Mouse (Mus musculus): ENCODE data around the gene Camk1g. TPM values are rescaled to one million over a fixed set of nuclear protein-coding genes. Genes with fewer than 3 reads are reported as not detected.
A peak's percentile ranks its signal among the peaks of the same experiment; 100 is the strongest.

The Camk1g gene
- polyA plus RNA-seq, 1 experiment from 2014 or later = 7.4 TPM

- Histone ChIP-seq H3K9me3 (no peaks in the 10 kb centered on the region), H3K9ac (no peak overlapping the region), H3K27me3 (peaks cover 5% of the 10 kb centered on the region; the same call in 1 of the 2 replicates), H3K4me3 (no peak overlapping the region), H3K4me2 (no peak overlapping the region), H3K4me1 (peaks cover 15% of the 10 kb centered on the region), H3K27ac (no peak overlapping the region), H3K36me3 (no peaks in the 10 kb centered on the region)
- no peak for ATAC-seq (ENCODE audit: insufficient number of reproducible peaks, low FRiP score, low TSS enrichment, low read depth)
- 66% methylated on average over 12 of the region's 12 CpGs for WGBS
These were observed 19.9 kb upstream of the Camk1g start for GRCm38 (mm10) chr1:193390004-193390403.

GRCm38 (mm10) chr1:193389505-193389904 is 19.4 kb upstream of the Camk1g start:
- Histone ChIP-seq H3K27me3 (peaks cover 5% of the 10 kb centered on the region; the same call in 1 of the 2 replicates), H3K27ac (no peak overlapping the region), H3K4me1 (peaks cover 15% of the 10 kb centered on the region), H3K36me3 (no peaks in the 10 kb centered on the region), H3K4me2 (no peak overlapping the region), H3K4me3 (no peak overlapping the region), H3K9ac (no peak overlapping the region), H3K9me3 (no peaks in the 10 kb centered on the region)
- 17% methylated on average over 3 of the region's 3 CpGs for WGBS
- ATAC-seq (ENCODE audit: insufficient number of reproducible peaks, low FRiP score, low TSS enrichment, low read depth) = no peak

GRCm38 (mm10) chr1:193387241-193387640 is 17.1 kb upstream of the Camk1g start:
- H3K36me3 ChIP-seq = no peaks in the 10 kb centered on the region
- peaks cover 20% of the 10 kb centered on the region for H3K4me1 ChIP-seq
- no peak overlapping the region for H3K4me2 ChIP-seq
- ATAC-seq (ENCODE audit: insufficient number of reproducible peaks, low FRiP score, low TSS enrichment, low read depth) = no peak
- H3K4me3 ChIP-seq = no peak overlapping the region
- H3K27me3 ChIP-seq = peaks cover 5% of the 10 kb centered on the region; the same call in 1 of the 2 replicates
- H3K9me3 ChIP-seq = no peaks in the 10 kb centered on the region
- no peak overlapping the region for H3K27ac ChIP-seq
- 51% methylated on average over 2 of the region's 2 CpGs for WGBS
- no peak overlapping the region for H3K9ac ChIP-seq

- Histone ChIP-seq H3K4me1 (peaks cover 28% of the 10 kb centered on the region), H3K9ac (no peak overlapping the region), H3K36me3 (no peaks in the 10 kb centered on the region), H3K9me3 (no peaks in the 10 kb centered on the region), H3K4me2 (no peak overlapping the region), H3K27me3 (peaks cover 5% of the 10 kb centered on the region; the same call in 1 of the 2 replicates), H3K27ac (no peak overlapping the region), H3K4me3 (no peak overlapping the region)
- ATAC-seq (ENCODE audit: insufficient number of reproducible peaks, low FRiP score, low TSS enrichment, low read depth) = no peak
- WGBS = 0% methylated on average over 5 of the region's 5 CpGs
These were observed 16.0 kb upstream of the Camk1g start for GRCm38 (mm10) chr1:193386136-193386535.

- Histone ChIP-seq H3K9me3 (no peaks in the 10 kb centered on the region), H3K27me3 (no peaks in the 10 kb centered on the region), H3K36me3 (no peaks in the 10 kb centered on the region), H3K4me1 (peaks cover 25% of the 10 kb centered on the region), H3K9ac (no peak overlapping the region), H3K27ac (peak overlapping the region; percentile 77; the same call in 1 of the 2 replicates), H3K4me2 (peak overlapping the region; percentile 55), H3K4me3 (peak overlapping the region; percentile 33)
- WGBS = 6% methylated on average over 8 of the region's 8 CpGs
- ATAC-seq (ENCODE audit: insufficient number of reproducible peaks, low FRiP score, low TSS enrichment, low read depth) = no peak
These were observed 12.9 kb upstream of the Camk1g start for GRCm38 (mm10) chr1:193382841-193383462.

- no peaks in the 10 kb centered on the region for H3K9me3 ChIP-seq
- ATAC-seq (ENCODE audit: insufficient number of reproducible peaks, low FRiP score, low TSS enrichment, low read depth) = peak; percentile 64; the same call in 1 of the 2 replicates
- H3K9ac ChIP-seq = no peak overlapping the region
- peak overlapping the region; percentile 55 for H3K4me2 ChIP-seq
- no peaks in the 10 kb centered on the region for H3K27me3 ChIP-seq
- peak overlapping the region; percentile 33 for H3K4me3 ChIP-seq
- peaks cover 25% of the 10 kb centered on the region for H3K4me1 ChIP-seq
- WGBS = 1% methylated on average over 8 of the region's 8 CpGs
- H3K27ac ChIP-seq = peak overlapping the region; percentile 77
- no peaks in the 10 kb centered on the region for H3K36me3 ChIP-seq
These were observed 12.3 kb upstream of the Camk1g start for GRCm38 (mm10) chr1:193382435-193382834.

- H3K9ac ChIP-seq = no peak overlapping the region
- no peaks in the 10 kb centered on the region for H3K9me3 ChIP-seq
- H3K27ac ChIP-seq = peak overlapping the region; percentile 77
- 19% methylated on average over 11 of the region's 11 CpGs for WGBS
- no peaks in the 10 kb centered on the region for H3K27me3 ChIP-seq
- H3K4me3 ChIP-seq = peak overlapping the region; percentile 33
- no peaks in the 10 kb centered on the region for H3K36me3 ChIP-seq
- H3K4me1 ChIP-seq = peaks cover 22% of the 10 kb centered on the region
- ATAC-seq (ENCODE audit: insufficient number of reproducible peaks, low FRiP score, low TSS enrichment, low read depth) = no peak; the same call in 1 of the 2 replicates
- peak overlapping the region; percentile 55 for H3K4me2 ChIP-seq
These were observed 11.7 kb upstream of the Camk1g start for GRCm38 (mm10) chr1:193381597-193382404.

GRCm38 (mm10) chr1:193380877-193381276 is 10.8 kb upstream of the Camk1g start:
- Histone ChIP-seq H3K4me1 (peaks cover 15% of the 10 kb centered on the region), H3K9ac (no peak overlapping the region), H3K9me3 (no peaks in the 10 kb centered on the region), H3K27ac (no peak overlapping the region), H3K27me3 (no peaks in the 10 kb centered on the region), H3K4me2 (no peak overlapping the region), H3K36me3 (no peaks in the 10 kb centered on the region), H3K4me3 (no peak overlapping the region)
- no peak for ATAC-seq (ENCODE audit: insufficient number of reproducible peaks, low FRiP score, low TSS enrichment, low read depth)
- WGBS = 88% methylated on average over 5 of the region's 5 CpGs

- Histone ChIP-seq H3K4me2 (no peak overlapping the region), H3K4me1 (peaks cover 15% of the 10 kb centered on the region), H3K4me3 (no peak overlapping the region), H3K27ac (no peak overlapping the region), H3K9me3 (no peaks in the 10 kb centered on the region), H3K27me3 (no peaks in the 10 kb centered on the region), H3K36me3 (no peaks in the 10 kb centered on the region), H3K9ac (no peak overlapping the region)
- WGBS = 70% methylated on average over 6 of the region's 6 CpGs
- ATAC-seq (ENCODE audit: insufficient number of reproducible peaks, low FRiP score, low TSS enrichment, low read depth) = no peak
These were observed 9.5 kb upstream of the Camk1g start for GRCm38 (mm10) chr1:193379634-193380033.

GRCm38 (mm10) chr1:193376478-193377134 is 6.5 kb upstream of the Camk1g start:
- ATAC-seq (ENCODE audit: insufficient number of reproducible peaks, low FRiP score, low TSS enrichment, low read depth) = no peak
- WGBS = 34% methylated on average over 4 of the region's 4 CpGs
- no peaks in the 10 kb centered on the region for H3K27me3 ChIP-seq

GRCm38 (mm10) chr1:193373906-193374413 is 3.9 kb upstream of the Camk1g start:
- Histone ChIP-seq H3K4me2 (no peak overlapping the region), H3K9me3 (no peaks in the 10 kb centered on the region), H3K27me3 (no peaks in the 10 kb centered on the region), H3K9ac (no peak overlapping the region), H3K27ac (no peak overlapping the region), H3K4me1 (peaks cover 13% of the 10 kb centered on the region), H3K36me3 (no peaks in the 10 kb centered on the region), H3K4me3 (no peak overlapping the region)
- no peak for ATAC-seq (ENCODE audit: insufficient number of reproducible peaks, low FRiP score, low TSS enrichment, low read depth)
- WGBS = 54% methylated on average over 6 of the region's 6 CpGs

More at GRCm38 (mm10) chr1:193376478-193377134, 6.5 kb upstream of the Camk1g start:
- no peak overlapping the region for H3K4me2 ChIP-seq
- H3K9me3 ChIP-seq = no peaks in the 10 kb centered on the region
- H3K4me3 ChIP-seq = no peak overlapping the region
- H3K27ac ChIP-seq = no peak overlapping the region
- H3K36me3 ChIP-seq = no peaks in the 10 kb centered on the region
- H3K9ac ChIP-seq = no peak overlapping the region
- peaks cover 4% of the 10 kb centered on the region for H3K4me1 ChIP-seq

Data from limb, embryonic 15.5 days (tissue).